Mouse (Mus musculus) spleen, adult 2 months (tissue): ENCODE measurements around the gene Lcp2.

Source experiments
- CTCF ChIP-seq: fragments of 200-500 bp; IDR thresholded peaks from 2 replicates; pipeline ENCODE4 v1.5.1; 2011; ENCODE audit warnings: mild to moderate bottlenecking, inconsistent platforms; ENCODE audit not compliant: insufficient read depth, insufficient read length, insufficient replicate concordance; ENCODE audit errors: extremely low read depth
- POLR2A ChIP-seq: fragments of 200-500 bp; IDR thresholded peaks from 2 replicates; pipeline ENCODE4 v1.6.1; 2011; ENCODE audit warnings: low read depth, low read length, inconsistent platforms

- TF ChIP-seq CTCF (no peak), POLR2A (no peak)
Measured at GRCm38 (mm10) chr11:34063702-34064485, 17.2 kb downstream of the Lcp2 start.
